Mouse (Mus musculus): ENCODE data around the gene Gpr132.

DNA sequence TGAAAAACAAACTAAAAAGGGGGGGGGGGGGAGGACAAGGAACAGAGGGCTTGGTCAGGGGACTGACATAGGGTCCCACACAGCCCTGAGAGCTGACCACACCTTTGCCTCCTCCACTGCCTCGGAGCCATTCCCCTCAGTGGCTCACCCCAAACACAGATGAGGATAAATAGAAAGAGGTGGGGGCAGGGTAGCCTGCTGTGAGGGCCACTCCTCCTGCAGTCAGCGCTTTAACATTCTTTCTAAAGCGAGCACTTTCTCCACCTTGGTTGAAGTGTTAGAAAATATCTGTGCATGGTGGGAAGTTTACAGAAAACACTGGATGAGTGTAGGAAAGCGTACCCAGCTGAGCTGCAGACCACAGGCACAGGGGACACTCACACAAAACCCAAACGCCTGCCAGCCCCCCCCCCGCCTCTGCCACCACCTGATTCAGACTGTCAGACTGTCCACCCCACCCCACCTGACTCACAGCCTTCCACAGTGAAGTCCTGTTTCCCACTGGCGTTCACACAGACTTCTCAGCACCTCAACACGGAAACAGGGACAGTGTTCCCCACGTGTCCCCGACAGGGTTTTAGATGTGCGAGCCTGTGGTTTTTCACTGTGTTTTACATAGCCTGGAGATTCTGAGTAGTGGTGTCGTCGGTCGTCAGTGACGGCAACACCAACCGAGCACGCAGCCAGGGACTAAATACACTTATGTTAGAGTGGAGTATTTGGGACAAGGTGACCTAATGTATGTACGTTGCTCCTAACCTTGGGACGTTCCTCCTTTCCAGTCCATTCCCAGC lies 57.7 kb downstream of the Gpr132 start:
- no peak for TF ChIP-seq CTCF (IDR thresholded peaks at IDR 0.05; ENCODE audit: low read depth, low read length)
- TF ChIP-seq GATA1 (IDR thresholded peaks at IDR 0.05; ENCODE audit: borderline replicate concordance, low read length): no peak
- no peak for TF ChIP-seq POLR2AphosphoS5 (IDR thresholded peaks at IDR 0.05; ENCODE audit: insufficient replicate concordance, low read depth, low read length)
